Mouse (Mus musculus) midbrain, embryonic 14.5 days (tissue): ENCODE measurements at regions not wholly inside any gene's neighbourhood (a gene's known extent, or its start where the extent isn't known, plus 50 kb on each side); places are given as distances from the start of the nearest gene placed in this dataset.

Experiments used
- ATAC-seq: fragments of 200-750 bp; cut with Nextera tagmentation; 2 replicates; pipeline ENCODE4 v1.8.0; 2017; ENCODE audit warnings: moderate number of reproducible peaks, moderate library complexity; ENCODE audit not compliant: low FRiP score, low TSS enrichment
- DNase-seq: peaks from one replicate; pipeline ENCODE4 v3.0.0-alpha.2; 2015
- H3K27ac ChIP-seq: fragments of 300-500 bp; sonication (generic); replicated peaks from 2 replicates; pipeline ENCODE4 v1.5.1; 2014; ENCODE audit warnings: mild to moderate bottlenecking, low read depth, low read length, moderate library complexity
- H3K27me3 ChIP-seq: fragments of 300-500 bp; sonication (generic); 2 replicates; pipeline ENCODE4 v1.6.1; 2014; ENCODE audit warnings: low read length, control low read depth, mixed read lengths; ENCODE audit not compliant: control insufficient read depth, insufficient read depth
- H3K36me3 ChIP-seq: fragments of 300-500 bp; sonication (generic); 2 replicates; pipeline ENCODE4 v1.6.1; 2014; ENCODE audit warnings: low read length, control low read depth; ENCODE audit not compliant: control insufficient read depth, insufficient read depth
- H3K4me1 ChIP-seq: fragments of 300-500 bp; sonication (generic); 2 replicates; pipeline ENCODE4 v1.6.1; 2014; ENCODE audit warnings: mild to moderate bottlenecking, antibody characterized with exemption, low read length, control low read depth; ENCODE audit not compliant: control insufficient read depth, insufficient read depth
- H3K4me2 ChIP-seq: fragments of 300-500 bp; sonication (generic); 2 replicates; pipeline ENCODE4 v1.6.1; 2014; ENCODE audit warnings: mild to moderate bottlenecking, low read length, moderate library complexity
- H3K4me3 ChIP-seq: fragments of 300-500 bp; sonication (generic); replicated peaks from 2 replicates; pipeline ENCODE4 v1.5.1; 2014; ENCODE audit warnings: low read depth, low read length
- H3K9ac ChIP-seq: fragments of 300-500 bp; sonication (generic); replicated peaks from 2 replicates; pipeline ENCODE4 v1.6.1; 2014; ENCODE audit warnings: mild to moderate bottlenecking, low read length, moderate library complexity
- H3K9me3 ChIP-seq: fragments of 300-500 bp; sonication (generic); 2 replicates; pipeline ENCODE4 v1.6.1; 2016; ENCODE audit warnings: low read length, control low read depth, mixed read lengths; ENCODE audit not compliant: control insufficient read depth
- WGBS: fragments of 180-500 bp; shearing (Covaris S2); extraction: QIAGEN DNeasy Blood & Tissue Kit; methylation state at CpG from one replicate; pipeline ENCODE4 v1.1.7; 2014; 5-methylcytosine and 5-hydroxymethylcytosine counted together

DNA sequence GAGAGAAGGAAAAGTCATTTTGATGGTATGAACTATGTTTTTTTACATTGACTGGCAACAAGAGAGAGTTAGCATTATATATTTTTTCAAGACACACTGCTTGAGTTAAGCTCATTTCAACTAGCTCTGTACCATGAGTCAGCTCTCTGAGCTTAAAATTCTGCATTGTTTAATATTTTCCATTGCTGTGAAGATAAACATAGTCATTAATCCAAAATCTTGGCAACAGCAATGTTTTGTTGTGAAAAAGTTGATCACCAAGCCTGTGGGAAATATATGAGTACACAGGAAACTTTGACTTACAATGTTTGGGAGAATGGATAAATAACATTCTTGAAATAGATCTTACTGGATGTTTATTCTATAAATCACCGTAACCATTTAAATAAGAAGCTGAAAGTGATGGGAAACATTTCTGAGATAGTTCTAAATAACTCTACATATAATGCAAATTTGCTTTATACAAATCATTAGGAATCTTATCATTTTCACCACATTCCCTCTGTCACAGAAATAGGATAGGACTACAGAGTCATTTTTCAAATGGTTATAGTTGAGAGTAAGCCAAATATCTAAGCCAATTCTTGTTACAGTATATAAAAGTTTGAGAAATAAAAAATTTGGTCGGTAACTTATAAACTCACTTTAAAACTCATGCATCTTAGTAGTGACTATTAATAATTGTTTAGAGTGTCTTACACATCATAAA, 290.2 kb upstream of the C030005K15Rik start:
- no peak for ATAC-seq

DNA sequence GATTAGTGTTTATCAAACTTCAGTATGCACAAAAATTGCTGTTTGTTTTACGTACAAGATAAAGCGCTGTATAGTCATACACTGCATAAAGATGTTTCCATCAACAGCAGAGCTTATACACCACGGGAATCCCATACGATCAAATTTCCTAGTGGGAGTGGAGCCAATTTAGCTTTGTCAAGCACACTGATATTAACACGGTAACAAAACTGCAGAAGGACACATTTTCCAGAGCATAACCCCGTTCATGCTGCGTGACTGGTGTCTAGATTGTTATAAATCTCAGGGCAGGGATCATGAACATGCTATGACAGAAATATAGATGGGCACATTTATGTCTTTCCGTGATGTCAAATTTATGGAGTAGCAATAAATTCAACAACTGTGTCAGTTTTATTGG, 302.6 kb upstream of the C030005K15Rik start:
- WGBS: 85% methylated on average over 8 of the region's 8 CpGs
- ATAC-seq (no peak), DNase-seq (no peak)
- no peak overlapping the region for H3K4me2 ChIP-seq
- H3K4me1 ChIP-seq: no peaks in the 10 kb centered on the region
- no peak overlapping the region for H3K27ac ChIP-seq
- no peaks in the 10 kb centered on the region for H3K36me3 ChIP-seq
- H3K9me3 ChIP-seq: no peaks in the 10 kb centered on the region
- H3K9ac ChIP-seq: no peak overlapping the region
- no peak overlapping the region for H3K4me3 ChIP-seq
- no peaks in the 10 kb centered on the region for H3K27me3 ChIP-seq

More for the DNA sequence above, 290.2 kb upstream of the C030005K15Rik start:
- Histone ChIP-seq H3K9ac (no peak overlapping the region), H3K4me1 (no peaks in the 10 kb centered on the region), H3K36me3 (no peaks in the 10 kb centered on the region), H3K27me3 (no peaks in the 10 kb centered on the region), H3K4me2 (no peak overlapping the region), H3K27ac (no peak overlapping the region), H3K4me3 (no peak overlapping the region), H3K9me3 (no peaks in the 10 kb centered on the region)
- WGBS: 94% methylated on average over 2 of the region's 2 CpGs
- DNase-seq: no peak

DNA sequence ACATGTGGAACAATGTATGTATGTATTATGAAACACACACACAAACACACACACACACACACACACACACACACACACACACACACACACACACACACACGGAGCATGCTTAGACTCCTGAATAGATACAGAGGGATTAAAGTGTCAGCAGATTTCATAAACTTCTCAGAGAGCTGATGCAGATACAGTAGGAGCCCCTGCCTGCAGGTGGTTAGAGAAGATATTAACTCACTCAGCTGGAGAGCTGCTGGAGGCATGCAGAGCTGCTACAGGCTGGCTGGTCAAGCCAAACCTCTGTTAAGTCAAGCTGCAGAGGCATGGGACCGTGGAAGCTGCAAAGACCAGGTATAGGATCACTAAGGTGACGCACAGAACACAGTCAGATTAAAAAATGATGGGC, 303.1 kb upstream of the C030005K15Rik start:
- no peak overlapping the region for H3K4me2 ChIP-seq
- ATAC-seq (no peak), DNase-seq (no peak)
- WGBS: 65% methylated on average over 3 of the region's 3 CpGs
- no peaks in the 10 kb centered on the region for H3K36me3 ChIP-seq
- no peak overlapping the region for H3K4me3 ChIP-seq
- no peaks in the 10 kb centered on the region for H3K4me1 ChIP-seq
- no peak overlapping the region for H3K9ac ChIP-seq
- H3K27me3 ChIP-seq: no peaks in the 10 kb centered on the region
- no peak overlapping the region for H3K27ac ChIP-seq
- no peaks in the 10 kb centered on the region for H3K9me3 ChIP-seq

DNA sequence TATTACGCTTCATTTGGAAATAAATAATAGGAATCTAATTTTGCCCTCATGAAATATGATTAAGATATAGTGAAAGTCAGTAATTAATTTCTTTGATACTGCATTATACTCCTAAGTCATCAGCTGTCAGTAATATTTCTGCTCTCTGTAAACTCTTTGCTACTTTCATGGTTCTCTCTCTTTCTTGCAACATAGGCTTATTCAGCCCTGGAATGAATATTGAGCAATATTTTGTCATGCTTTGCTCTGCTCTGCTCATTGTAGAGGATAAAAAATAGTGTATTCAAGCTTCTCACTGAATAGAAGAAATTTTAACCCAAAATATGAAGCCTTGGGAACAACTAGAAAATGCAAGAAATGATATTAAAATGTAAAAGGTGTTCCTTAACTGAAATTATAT, 306.1 kb upstream of the C030005K15Rik start:
- ATAC-seq: no peak
- DNase-seq: no peak

DNA sequence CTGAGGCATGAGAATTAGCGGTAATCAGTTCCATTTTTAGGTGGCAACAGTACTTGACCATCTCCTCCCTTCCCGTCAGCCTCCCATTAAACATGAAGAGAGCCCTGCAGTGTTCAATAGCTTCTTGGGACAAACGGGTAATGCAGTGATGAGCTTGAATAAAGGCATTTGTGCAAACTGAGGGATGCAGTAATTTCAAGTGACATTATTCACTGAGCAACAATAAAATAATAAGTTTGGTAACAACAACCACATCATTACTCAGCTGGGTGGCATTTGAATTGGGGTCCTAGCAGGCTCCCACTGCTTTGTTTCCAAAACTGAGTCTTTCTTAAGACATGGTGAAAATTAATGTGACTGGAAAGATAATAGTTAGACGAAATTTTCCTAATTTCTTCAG, 315.2 kb upstream of the C030005K15Rik start:
- Histone ChIP-seq H3K4me1 (no peaks in the 10 kb centered on the region), H3K4me2 (no peak overlapping the region), H3K27ac (no peak overlapping the region), H3K9me3 (no peaks in the 10 kb centered on the region), H3K36me3 (no peaks in the 10 kb centered on the region), H3K27me3 (no peaks in the 10 kb centered on the region), H3K9ac (no peak overlapping the region), H3K4me3 (no peak overlapping the region)
- ATAC-seq (no peak), DNase-seq (no peak)
- WGBS: 61% methylated on average over 4 of the region's 4 CpGs

More for the DNA sequence above, 306.1 kb upstream of the C030005K15Rik start:
- no peak overlapping the region for H3K27ac ChIP-seq
- H3K9me3 ChIP-seq: no peaks in the 10 kb centered on the region
- no peak overlapping the region for H3K9ac ChIP-seq
- H3K4me2 ChIP-seq: no peak overlapping the region
- WGBS: 97% methylated on average over 1 of the region's 1 CpGs
- H3K27me3 ChIP-seq: no peaks in the 10 kb centered on the region
- H3K4me1 ChIP-seq: no peaks in the 10 kb centered on the region
- H3K4me3 ChIP-seq: no peak overlapping the region
- H3K36me3 ChIP-seq: no peaks in the 10 kb centered on the region

DNA sequence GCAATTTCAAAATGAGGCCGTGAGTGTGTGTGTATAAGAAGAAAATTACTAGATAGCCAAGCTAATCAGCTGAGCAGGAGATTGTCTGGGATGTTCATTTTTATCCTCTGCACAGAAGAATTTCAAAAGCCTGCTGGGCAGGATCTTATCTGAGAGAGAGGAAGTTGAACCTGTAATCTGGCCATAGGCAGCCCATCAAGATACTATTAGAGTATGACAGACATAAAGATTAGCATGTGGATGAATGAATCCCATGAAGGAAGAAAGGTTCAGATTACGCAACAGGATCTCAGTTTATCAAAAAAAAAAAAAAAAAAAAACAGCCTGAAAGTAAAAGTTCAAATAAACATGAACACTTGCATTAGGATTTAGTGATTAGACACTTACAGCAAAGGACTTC, 317.3 kb upstream of the C030005K15Rik start:
- H3K9me3 ChIP-seq: no peaks in the 10 kb centered on the region
- no peak overlapping the region for H3K27ac ChIP-seq
- no peak for ATAC-seq
- no peaks in the 10 kb centered on the region for H3K4me1 ChIP-seq
- no peaks in the 10 kb centered on the region for H3K27me3 ChIP-seq
- no peak overlapping the region for H3K4me2 ChIP-seq
- WGBS: 84% methylated on average over 2 of the region's 2 CpGs
- no peak for DNase-seq
- no peak overlapping the region for H3K9ac ChIP-seq
- no peak overlapping the region for H3K4me3 ChIP-seq
- no peaks in the 10 kb centered on the region for H3K36me3 ChIP-seq

DNA sequence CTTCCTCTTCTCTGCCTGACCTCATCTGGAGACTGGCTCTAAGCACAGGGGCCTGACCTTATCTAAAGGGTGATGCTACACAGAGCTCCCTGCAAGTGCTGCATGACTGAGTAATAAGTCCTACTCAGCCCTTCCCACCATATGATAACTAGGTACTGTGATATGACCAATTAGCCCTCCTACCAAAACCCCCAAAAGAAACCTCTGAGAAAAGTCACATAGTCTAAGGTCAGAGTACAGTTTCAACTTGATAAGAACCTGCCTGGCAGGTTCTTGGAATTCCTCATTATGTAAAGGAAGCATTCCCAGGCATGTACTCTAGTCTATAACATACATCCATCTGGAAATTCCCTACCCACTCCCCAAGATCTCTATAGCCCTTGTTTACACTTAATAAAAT, 318.0 kb upstream of the C030005K15Rik start:
- DNase-seq (no peak), ATAC-seq (no peak)
- Histone ChIP-seq H3K4me3 (no peak overlapping the region), H3K4me2 (no peak overlapping the region), H3K9ac (no peak overlapping the region), H3K4me1 (no peaks in the 10 kb centered on the region), H3K36me3 (no peaks in the 10 kb centered on the region), H3K27me3 (no peaks in the 10 kb centered on the region), H3K27ac (no peak overlapping the region), H3K9me3 (no peaks in the 10 kb centered on the region)

DNA sequence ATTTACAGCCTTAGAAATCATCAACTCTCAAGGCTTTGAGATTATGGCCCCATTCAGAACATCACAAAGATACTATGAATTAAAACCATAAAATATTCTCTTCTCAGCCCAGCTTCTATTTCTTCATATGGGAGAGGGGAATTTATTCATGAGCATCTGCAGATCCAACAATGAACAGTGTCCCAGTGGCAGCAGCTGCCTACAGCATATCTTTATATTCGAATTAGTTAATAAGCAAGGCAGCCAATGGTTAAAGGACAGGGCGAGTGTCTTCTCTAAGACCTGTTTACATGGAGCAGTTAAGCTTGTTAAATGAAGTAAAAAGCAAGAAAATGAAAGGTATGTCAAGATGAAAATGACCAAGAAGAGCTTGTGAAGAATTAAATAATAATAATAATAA, 346.9 kb upstream of the C030005K15Rik start:
- Histone ChIP-seq H3K27ac (no peak overlapping the region), H3K4me2 (no peak overlapping the region), H3K9me3 (no peaks in the 10 kb centered on the region), H3K4me3 (no peak overlapping the region), H3K27me3 (no peaks in the 10 kb centered on the region), H3K4me1 (no peaks in the 10 kb centered on the region), H3K36me3 (no peaks in the 10 kb centered on the region), H3K9ac (no peak overlapping the region)
- 49% methylated on average over 2 of the region's 2 CpGs for WGBS
- ATAC-seq (no peak), DNase-seq (peak; percentile 9)

DNA sequence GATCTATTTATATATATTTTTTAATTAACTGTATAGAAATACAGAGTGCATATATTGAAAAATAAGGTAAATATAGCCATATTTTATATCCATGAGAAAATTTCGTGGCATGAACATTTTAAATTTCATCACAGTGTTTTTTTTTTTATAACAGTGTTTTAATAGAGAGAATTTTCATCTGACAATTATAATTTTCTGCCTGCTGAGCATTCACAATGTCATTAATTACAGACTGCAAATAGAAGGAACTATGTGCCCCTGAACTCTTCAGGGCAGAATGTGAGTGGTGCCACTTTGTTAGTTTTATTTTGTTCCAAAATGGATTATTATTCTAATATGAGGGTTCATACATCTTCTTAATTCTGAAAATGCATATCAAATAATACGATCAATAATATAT, 358.3 kb upstream of the C030005K15Rik start:
- Histone ChIP-seq H3K27me3 (no peaks in the 10 kb centered on the region), H3K27ac (no peak overlapping the region), H3K36me3 (no peaks in the 10 kb centered on the region), H3K9me3 (no peaks in the 10 kb centered on the region), H3K4me3 (no peak overlapping the region), H3K4me1 (no peaks in the 10 kb centered on the region), H3K9ac (no peak overlapping the region), H3K4me2 (no peak overlapping the region)
- no peak for DNase-seq
- 63% methylated on average over 2 of the region's 2 CpGs for WGBS
- ATAC-seq: no peak
